Mouse (Mus musculus) hindbrain, postnatal 0 days (tissue): Measurements from ENCODE around the gene Gde1. TPM values are rescaled to one million over a fixed set of nuclear protein-coding genes. Genes with fewer than 3 reads are reported as not detected.

Source experiments
- ATAC-seq: fragments of 200-750 bp; cut with Nextera tagmentation; 2 replicates; pipeline ENCODE4 v1.8.0; 2017; ENCODE audit warnings: mild to moderate bottlenecking, moderate TSS enrichment, moderate library complexity
- DNase-seq: peaks from one replicate; pipeline ENCODE4 v3.0.0-alpha.2; 2015; ENCODE audit warnings: low spot score
- H3K27ac ChIP-seq: fragments of 300-500 bp; sonication (generic); 2 replicates; pipeline ENCODE4 v1.5.1; 2014; ENCODE audit warnings: mild to moderate bottlenecking
- H3K27me3 ChIP-seq: fragments of 300-500 bp; sonication (generic); 2 replicates; pipeline ENCODE4 v1.6.1; 2014; ENCODE audit warnings: low read length, mixed read lengths; ENCODE audit not compliant: insufficient read depth
- H3K36me3 ChIP-seq: fragments of 300-500 bp; sonication (generic); 2 replicates; pipeline ENCODE4 v1.6.1; 2014; ENCODE audit warnings: low read length, mixed read lengths; ENCODE audit not compliant: insufficient read depth
- H3K4me1 ChIP-seq: fragments of 300-500 bp; sonication (generic); 2 replicates; pipeline ENCODE4 v1.6.1; 2014; ENCODE audit warnings: antibody characterized with exemption, low read length, mixed read lengths; ENCODE audit not compliant: insufficient read depth
- H3K4me2 ChIP-seq: fragments of 300-500 bp; sonication (generic); 2 replicates; pipeline ENCODE4 v1.6.1; 2014; ENCODE audit warnings: low read depth, mild to moderate bottlenecking, low read length, moderate library complexity, mixed read lengths
- H3K4me3 ChIP-seq: fragments of 300-500 bp; sonication (generic); 2 replicates; pipeline ENCODE4 v1.5.1; 2014; ENCODE audit warnings: low read length
- H3K9ac ChIP-seq: fragments of 300-500 bp; sonication (generic); replicated peaks from 2 replicates; pipeline ENCODE4 v1.6.1; 2014; ENCODE audit warnings: mild to moderate bottlenecking, low read length, moderate library complexity, mixed read lengths
- H3K9me3 ChIP-seq: fragments of 300-500 bp; sonication (generic); 2 replicates; pipeline ENCODE4 v1.6.1; 2016; ENCODE audit warnings: low read length, mixed read lengths
- CTCF ChIP-seq: IDR thresholded peaks from 2 replicates; pipeline ENCODE4 v1.5.1; 2016; ENCODE audit warnings: antibody characterized with exemption, control low read depth, low read depth
- WGBS: fragments of 180-500 bp; shearing (Covaris S2); extraction: QIAGEN DNeasy Blood & Tissue Kit; methylation state at CpG from one replicate; pipeline ENCODE4 v1.1.7; 2014; 5-methylcytosine and 5-hydroxymethylcytosine counted together
- polyA plus RNA-seq: library from polyadenylated mRNA; unstranded; fragments of >200 nt; fragmentation: Nextera tagmentation; extraction: Ambion mirVana; gene quantifications from 2 replicates; pipeline ENCODE4 v1.2.1, GENCODE M21; 2015
- total RNA-seq: library from RNA; depleted of rRNA; stranded (reverse); fragments of >200 nt; gene quantifications from 2 replicates; pipeline ENCODE4 v1.2.3, GENCODE M21; 2014; rRNA removed

Gene Gde1
- total and polyA plus RNA-seq, 2 experiments from 2014 or later, result 285 to 347 TPM

DNA sequence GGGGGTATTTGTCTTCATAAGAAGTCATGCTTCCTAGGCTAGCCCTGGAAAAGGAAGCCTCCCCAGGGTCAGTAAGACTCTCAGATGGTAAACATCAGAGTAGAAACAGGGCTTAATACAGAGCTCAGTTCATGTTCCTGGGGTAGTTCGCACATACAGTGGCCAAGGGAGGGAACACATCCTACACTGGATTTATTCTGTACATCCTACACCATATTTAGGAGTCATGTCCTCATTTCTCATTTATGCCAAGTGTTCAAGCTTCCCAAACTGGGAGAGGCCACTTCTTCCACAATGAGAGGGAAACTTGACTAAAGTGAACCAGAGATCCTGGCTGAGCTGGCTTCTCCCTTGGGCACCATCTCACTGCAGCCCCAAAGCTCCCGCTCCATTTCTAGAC, 37.8 kb downstream of the Gde1 start:
- Histone ChIP-seq H3K36me3 (no peaks in the 10 kb centered on the region), H3K27me3 (no peaks in the 10 kb centered on the region), H3K9ac (no peak overlapping the region), H3K4me2 (no peak overlapping the region), H3K9me3 (no peaks in the 10 kb centered on the region), H3K4me1 (no peaks in the 10 kb centered on the region), H3K4me3 (no peak overlapping the region), H3K27ac (no peak overlapping the region)
- WGBS, result 97% methylated on average over 2 of the region's 2 CpGs
- no peak for TF ChIP-seq CTCF
- no peak for ATAC-seq
- DNase-seq, result no peak

DNA sequence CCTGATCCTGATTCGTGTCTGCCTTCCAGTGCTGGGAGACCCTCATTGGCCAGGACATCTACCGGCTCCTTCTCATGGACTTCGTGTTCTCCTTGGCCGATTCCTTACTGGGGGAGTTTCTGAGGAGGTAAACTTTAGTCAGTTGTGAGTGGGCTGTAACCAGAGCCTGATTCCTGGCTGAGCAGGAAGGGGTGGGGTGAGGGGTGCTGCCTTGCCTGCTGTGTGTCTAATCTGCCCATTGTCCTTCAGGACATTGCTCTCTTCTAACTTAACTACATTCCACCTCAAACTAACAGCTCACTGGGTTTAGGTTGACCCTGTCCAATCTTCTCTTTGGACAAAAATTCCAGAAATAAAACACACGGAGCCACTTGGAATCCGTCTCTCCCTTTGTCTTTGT, 48.8 kb downstream of the Gde1 start:
- H3K4me1 ChIP-seq, result no peaks in the 10 kb centered on the region
- H3K4me2 ChIP-seq, result no peak overlapping the region
- no peak overlapping the region for H3K27ac ChIP-seq
- no peak overlapping the region for H3K9ac ChIP-seq
- no peaks in the 10 kb centered on the region for H3K36me3 ChIP-seq
- H3K27me3 ChIP-seq, result no peaks in the 10 kb centered on the region
- ATAC-seq (no peak), DNase-seq (no peak)
- no peak for TF ChIP-seq CTCF
- 23% methylated on average over 6 of the region's 6 CpGs for WGBS
- no peaks in the 10 kb centered on the region for H3K9me3 ChIP-seq
- H3K4me3 ChIP-seq, result no peak overlapping the region

DNA sequence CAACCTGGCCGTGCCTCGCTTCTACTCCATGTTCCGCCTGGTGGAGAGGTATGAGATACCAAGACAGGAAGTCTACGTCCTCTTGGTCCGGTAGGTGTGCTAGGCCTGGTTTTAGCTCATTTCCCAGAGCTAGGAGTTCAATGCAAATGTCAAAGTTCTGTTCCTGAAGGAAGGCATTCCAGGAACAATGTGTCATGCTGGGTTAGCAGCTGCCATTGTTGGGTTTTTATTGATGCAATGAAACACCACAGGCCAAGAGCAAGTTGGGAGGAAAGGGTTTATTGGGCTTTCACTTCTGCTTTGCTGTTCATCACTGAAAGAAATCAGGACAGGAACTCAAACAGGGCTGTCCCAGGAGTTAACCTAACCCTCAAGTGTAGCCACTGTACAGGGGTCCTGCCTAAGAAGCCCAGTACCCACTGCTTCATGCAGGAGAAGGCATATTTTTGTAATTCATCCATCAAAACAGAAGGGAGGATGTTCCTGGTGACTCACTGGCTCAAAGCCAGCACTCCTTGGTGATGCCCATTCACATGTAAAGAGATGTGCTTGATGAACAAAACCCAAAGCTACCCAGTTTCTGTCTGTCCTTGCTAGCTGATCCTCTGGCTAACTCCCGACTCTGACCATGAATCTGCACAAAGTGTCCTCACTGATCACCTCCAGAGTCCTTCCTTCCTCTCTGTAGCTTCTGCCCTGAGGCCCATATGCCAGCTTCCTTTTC, 52.8 kb downstream of the Gde1 start:
- no peak for ATAC-seq
- H3K9me3 ChIP-seq, result no peaks in the 10 kb centered on the region
- no peaks in the 10 kb centered on the region for H3K27me3 ChIP-seq
- H3K9ac ChIP-seq, result no peak overlapping the region
- H3K4me1 ChIP-seq, result no peaks in the 10 kb centered on the region
- no peak for TF ChIP-seq CTCF
- DNase-seq, result no peak
- no peaks in the 10 kb centered on the region for H3K36me3 ChIP-seq
- H3K4me2 ChIP-seq, result no peak overlapping the region
- H3K4me3 ChIP-seq, result no peak overlapping the region
- WGBS, result 70% methylated on average over 6 of the region's 6 CpGs
- H3K27ac ChIP-seq, result no peak overlapping the region

DNA sequence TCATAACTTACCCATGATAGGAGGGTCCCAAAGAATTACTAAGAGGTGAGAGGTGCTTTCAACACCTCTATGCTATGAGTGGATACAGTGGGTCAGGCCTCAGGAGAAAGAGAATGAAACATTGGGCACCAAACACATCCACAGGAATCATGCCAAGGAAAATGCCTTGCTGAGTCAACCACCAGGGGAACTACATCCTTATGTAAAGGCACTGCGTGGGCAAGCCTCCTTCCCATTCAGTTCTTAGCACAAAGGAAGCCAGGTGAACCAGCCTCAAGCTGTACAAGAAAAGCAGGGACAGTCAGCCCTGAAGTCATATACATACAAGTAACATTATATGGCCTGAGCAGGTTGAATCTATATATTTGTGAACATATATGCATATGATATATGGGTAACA, 54.7 kb downstream of the Gde1 start:
- WGBS, result 70% methylated on average over 1 of the region's 1 CpGs
- no peaks in the 10 kb centered on the region for H3K27me3 ChIP-seq

DNA sequence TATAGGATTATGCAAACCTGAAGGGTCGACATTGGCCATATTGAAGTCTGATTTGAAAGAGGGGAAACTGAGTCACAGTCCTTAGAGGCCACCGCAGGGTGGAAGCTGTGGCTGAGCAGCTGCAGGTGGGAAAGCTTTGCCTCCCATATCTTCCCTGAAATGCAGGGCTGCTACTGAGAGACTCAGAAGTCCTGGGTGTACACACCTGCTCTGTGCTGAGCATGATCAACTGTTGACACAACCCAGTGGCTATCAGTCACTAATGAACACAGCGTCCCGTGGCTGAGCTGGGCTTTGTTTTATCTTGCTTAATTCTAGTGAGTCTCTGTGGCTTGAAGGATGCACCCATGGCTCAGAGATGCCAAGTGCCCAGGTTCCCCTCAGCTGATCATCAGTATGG, 55.5 kb downstream of the Gde1 start:
- Histone ChIP-seq H3K9me3 (no peaks in the 10 kb centered on the region), H3K4me3 (no peak overlapping the region), H3K4me2 (no peak overlapping the region), H3K27me3 (no peaks in the 10 kb centered on the region), H3K9ac (no peak overlapping the region), H3K36me3 (no peaks in the 10 kb centered on the region), H3K4me1 (no peaks in the 10 kb centered on the region), H3K27ac (no peak overlapping the region)
- TF ChIP-seq CTCF, result no peak
- no peak for ATAC-seq
- 78% methylated on average over 4 of the region's 4 CpGs for WGBS
- no peak for DNase-seq

More for the DNA sequence above, 54.7 kb downstream of the Gde1 start:
- DNase-seq, result no peak
- Histone ChIP-seq H3K4me2 (no peak overlapping the region), H3K9me3 (no peaks in the 10 kb centered on the region), H3K9ac (no peak overlapping the region), H3K27ac (no peak overlapping the region), H3K4me1 (no peaks in the 10 kb centered on the region), H3K36me3 (no peaks in the 10 kb centered on the region), H3K4me3 (no peak overlapping the region)
- no peak for TF ChIP-seq CTCF
- no peak for ATAC-seq

DNA sequence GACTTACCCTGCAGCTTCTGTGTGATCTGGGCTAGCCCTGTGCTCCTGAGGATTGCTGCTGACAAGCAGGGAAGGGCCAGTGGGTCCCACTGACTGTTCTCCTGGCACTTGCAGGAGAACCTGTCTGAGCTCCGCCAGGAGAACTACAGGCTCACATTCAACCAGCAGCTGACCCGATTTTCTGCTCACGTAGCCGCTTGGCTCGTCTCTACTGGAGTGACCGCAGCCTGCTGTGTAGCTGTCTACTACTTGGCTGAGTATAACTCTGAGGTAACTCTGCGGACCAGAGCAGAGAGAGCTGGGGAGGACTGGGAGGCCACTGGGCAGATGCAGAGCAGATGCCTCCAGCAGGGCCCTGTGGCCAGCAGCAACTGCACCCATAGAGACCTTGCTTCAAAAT, 56.2 kb downstream of the Gde1 start:
- Histone ChIP-seq H3K4me2 (no peak overlapping the region), H3K9ac (no peak overlapping the region), H3K36me3 (no peaks in the 10 kb centered on the region), H3K4me1 (no peaks in the 10 kb centered on the region), H3K27ac (peak overlapping the region; percentile 32; the same call in 1 of the 2 replicates), H3K9me3 (no peaks in the 10 kb centered on the region), H3K27me3 (no peaks in the 10 kb centered on the region), H3K4me3 (no peak overlapping the region)
- 54% methylated on average over 7 of the region's 7 CpGs for WGBS
- no peak for TF ChIP-seq CTCF
- ATAC-seq, result peak; percentile 76
- peak; percentile 57 for DNase-seq

- no peaks in the 10 kb centered on the region for H3K4me1 ChIP-seq
- H3K9ac ChIP-seq, result no peak overlapping the region
- no peak for ATAC-seq
- 91% methylated on average over 1 of the region's 1 CpGs for WGBS
- H3K4me3 ChIP-seq, result no peak overlapping the region
- H3K4me2 ChIP-seq, result no peak overlapping the region
- no peak overlapping the region for H3K27ac ChIP-seq
- no peaks in the 10 kb centered on the region for H3K36me3 ChIP-seq
- no peaks in the 10 kb centered on the region for H3K9me3 ChIP-seq
- TF ChIP-seq CTCF, result no peak
- no peak for DNase-seq
- H3K27me3 ChIP-seq, result no peaks in the 10 kb centered on the region
Measured at GRCm38 (mm10) chr7:118646237-118646636, 59.3 kb downstream of the Gde1 start.

Other genes with a start within 250 kb of the Gde1 start
- 4.5 and 6.1 TPM in 2 replicates for gene Itpripl2, start 213.8 kb downstream of the Gde1 start, total RNA-seq
- 0.66 and 0.73 TPM in 2 replicates for gene Itpripl2, start 213.8 kb downstream of the Gde1 start, polyA plus RNA-seq
- gene Coq7, start 172.4 kb downstream of the Gde1 start, total RNA-seq, result 32.0 and 35.8 TPM in 2 replicates
- gene Coq7, start 172.4 kb downstream of the Gde1 start, polyA plus RNA-seq, result 154 and 157 TPM in 2 replicates
- 11.8 and 14.3 TPM in 2 replicates for gene Tmc7, start 121.0 kb downstream of the Gde1 start, total RNA-seq
- gene Tmc7, start 121.0 kb downstream of the Gde1 start, polyA plus RNA-seq, result 4.9 and 5.3 TPM in 2 replicates
- gene Tmc5, start 108.5 kb downstream of the Gde1 start, total RNA-seq, result 0.29 and 0.73 TPM in 2 replicates
- gene Tmc5, start 108.5 kb downstream of the Gde1 start, polyA plus RNA-seq, result 0.24 and 0.25 TPM in 2 replicates
- 17.7 and 24.6 TPM in 2 replicates for gene Ccp110, start 6.8 kb upstream of the Gde1 start, total RNA-seq
- gene Ccp110, start 6.8 kb upstream of the Gde1 start, polyA plus RNA-seq, result 14.7 and 16.1 TPM in 2 replicates
- gene Vps35l, start 34.4 kb upstream of the Gde1 start, total RNA-seq, result 92.1 and 106 TPM in 2 replicates
- gene Vps35l, start 34.4 kb upstream of the Gde1 start, polyA plus RNA-seq, result 85.6 and 86.8 TPM in 2 replicates
- 4.6 and 4.8 TPM in 2 replicates for gene Iqck, start 150.0 kb upstream of the Gde1 start, total RNA-seq
- 4.4 and 4.9 TPM in 2 replicates for gene Iqck, start 150.0 kb upstream of the Gde1 start, polyA plus RNA-seq
- 30.8 and 31.9 TPM in 2 replicates for gene Knop1, start 150.5 kb upstream of the Gde1 start, total RNA-seq
- gene Knop1, start 150.5 kb upstream of the Gde1 start, polyA plus RNA-seq, result 75.6 and 78.9 TPM in 2 replicates